Mouse (Mus musculus) stomach, postnatal 0 days (tissue): ENCODE data around the gene Cox8a. TPM values are rescaled to one million over a fixed set of nuclear protein-coding genes. Genes with fewer than 3 reads are reported as not detected.

Experiments
- ATAC-seq: fragments of 200-750 bp; cut with Nextera tagmentation; 2 replicates; pipeline ENCODE4 v1.8.0; 2017; ENCODE audit not compliant: low FRiP score, low TSS enrichment
- DNase-seq: peaks from one replicate; pipeline ENCODE4 v3.0.0-alpha.2; 2016; ENCODE audit warnings: low spot score
- H3K27ac ChIP-seq: fragments of 300-500 bp; sonication (generic); replicated peaks from 2 replicates; pipeline ENCODE4 v1.5.1; 2014; ENCODE audit warnings: mild to moderate bottlenecking, control low read depth
- H3K27me3 ChIP-seq: fragments of 300-500 bp; sonication (generic); 2 replicates; pipeline ENCODE4 v1.6.1; 2014; ENCODE audit warnings: low read length; ENCODE audit not compliant: control insufficient read depth, insufficient read depth
- H3K36me3 ChIP-seq: fragments of 300-500 bp; sonication (generic); 2 replicates; pipeline ENCODE4 v1.6.1; 2014; ENCODE audit warnings: low read length, mixed read lengths; ENCODE audit not compliant: control insufficient read depth, insufficient read depth
- H3K4me1 ChIP-seq: fragments of 300-500 bp; sonication (generic); replicated peaks from 2 replicates; pipeline ENCODE4 v1.6.1; 2014; ENCODE audit warnings: antibody characterized with exemption; ENCODE audit not compliant: control insufficient read depth, insufficient read depth
- H3K4me2 ChIP-seq: fragments of 300-500 bp; sonication (generic); replicated peaks from 2 replicates; pipeline ENCODE4 v1.6.1; 2014; ENCODE audit warnings: low read depth, mild to moderate bottlenecking, control low read depth, moderate library complexity
- H3K4me3 ChIP-seq: fragments of 300-500 bp; sonication (generic); 2 replicates; pipeline ENCODE4 v1.5.1; 2014; ENCODE audit warnings: low read depth, low read length, control low read depth
- H3K9ac ChIP-seq: fragments of 300-500 bp; sonication (generic); 2 replicates; pipeline ENCODE4 v1.6.1; 2014; ENCODE audit warnings: mild to moderate bottlenecking, low read length, control low read depth, mixed read lengths
- H3K9me3 ChIP-seq: fragments of 300-500 bp; sonication (generic); 2 replicates; pipeline ENCODE4 v1.6.1; 2016; ENCODE audit warnings: low read length; ENCODE audit not compliant: control insufficient read depth
- CTCF ChIP-seq: IDR thresholded peaks from 2 replicates; pipeline ENCODE4 v1.5.1; 2016; ENCODE audit warnings: antibody characterized with exemption, low read depth, mild to moderate bottlenecking, moderate library complexity
- EP300 ChIP-seq: optimal IDR thresholded peaks from 2 replicates; pipeline ENCODE3; 2016; ENCODE audit warnings: antibody characterized with exemption
- WGBS: fragments of 180-500 bp; shearing (Covaris S2); extraction: QIAGEN DNeasy Blood & Tissue Kit; methylation state at CpG from one replicate; pipeline ENCODE4 v1.1.7; 2014; 5-methylcytosine and 5-hydroxymethylcytosine counted together
- polyA plus RNA-seq: library from polyadenylated mRNA; unstranded; fragments of >200 nt; fragmentation: Nextera tagmentation; extraction: Ambion mirVana; gene quantifications from 2 replicates; pipeline ENCODE4 v1.2.1, GENCODE M21; 2015

Gene Cox8a
- polyA plus RNA-seq, 1 experiment from 2014 or later, result 1,766 TPM

DNA sequence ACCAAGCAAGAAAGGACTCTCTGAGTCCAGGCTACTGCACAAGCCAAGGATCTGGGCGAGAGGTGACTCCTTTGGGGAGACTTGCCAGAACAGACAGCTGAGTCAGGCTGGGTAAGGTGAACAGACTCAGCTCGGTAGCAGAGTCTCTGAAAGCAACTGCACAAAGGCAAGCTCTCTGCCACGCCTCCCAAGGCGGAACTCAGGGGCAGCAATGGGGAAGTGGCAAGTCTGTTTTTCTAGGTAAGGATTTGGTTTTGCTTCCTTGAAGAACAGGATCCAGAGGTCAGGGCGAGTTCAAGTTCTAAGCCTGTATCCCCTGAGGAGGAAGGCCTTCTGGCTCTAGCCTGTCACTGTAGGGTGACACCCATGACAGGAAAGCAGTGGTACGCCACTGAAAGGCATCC is 9.1 kb upstream of the Cox8a start:
- Histone ChIP-seq H3K9me3 (no peaks in the 10 kb centered on the region), H3K9ac (no peak overlapping the region), H3K4me3 (no peak overlapping the region), H3K36me3 (peaks cover 20% of the 10 kb centered on the region), H3K27ac (peak overlapping the region; percentile 90), H3K27me3 (no peaks in the 10 kb centered on the region), H3K4me2 (no peak overlapping the region), H3K4me1 (no peaks in the 10 kb centered on the region)
- DNase-seq (peak; percentile 81), ATAC-seq (peak; percentile 89)
- WGBS, result 52% methylated on average over 6 of the region's 6 CpGs
- no peak for TF ChIP-seq CTCF
- no peak for TF ChIP-seq EP300

DNA sequence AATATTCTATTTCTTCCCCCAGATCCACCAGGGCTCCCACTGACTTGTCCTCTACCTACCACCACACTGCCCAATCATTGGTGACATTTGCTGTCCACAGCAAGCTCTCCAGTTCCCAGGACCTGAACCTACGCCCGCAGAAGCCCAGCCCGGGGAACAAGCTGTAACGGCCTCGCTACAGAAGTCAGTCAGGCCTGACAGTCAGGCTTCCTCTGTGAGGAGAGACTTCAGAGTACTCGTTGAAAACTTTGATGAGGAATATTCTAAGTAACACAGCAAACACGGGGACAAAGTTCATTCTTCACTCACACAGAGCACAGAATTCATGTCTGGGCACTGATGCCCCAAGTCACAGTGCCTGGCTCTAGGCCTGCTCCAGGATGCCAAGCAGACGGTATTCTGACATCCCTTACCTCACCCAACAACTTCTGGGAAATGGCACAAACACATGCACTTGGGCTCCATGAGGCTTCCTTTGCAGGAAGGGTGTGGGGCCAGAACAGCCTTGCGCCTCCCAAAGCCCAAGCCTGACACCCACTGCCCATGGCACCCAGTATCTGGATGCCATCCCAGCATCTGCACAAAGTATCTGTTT is 7.8 kb upstream of the Cox8a start:
- Histone ChIP-seq H3K27ac (0 out of 2 replicates have a peak overlapping the region, but pooled peaks have one; percentile 24), H3K36me3 (peaks cover 14% of the 10 kb centered on the region), H3K4me2 (no peak overlapping the region), H3K4me3 (no peak overlapping the region), H3K9ac (no peak overlapping the region), H3K4me1 (no peaks in the 10 kb centered on the region), H3K9me3 (no peaks in the 10 kb centered on the region), H3K27me3 (no peaks in the 10 kb centered on the region)
- WGBS, result 75% methylated on average over 9 of the region's 9 CpGs
- no peak for ATAC-seq
- TF ChIP-seq CTCF (no peak), EP300 (no peak)
- DNase-seq, result no peak

- H3K27ac ChIP-seq, result no peak overlapping the region
- ATAC-seq (no peak), DNase-seq (no peak)
- no peak for TF ChIP-seq EP300
- no peak for TF ChIP-seq CTCF
- no peaks in the 10 kb centered on the region for H3K27me3 ChIP-seq
- H3K4me3 ChIP-seq, result no peak overlapping the region
- H3K9ac ChIP-seq, result no peak overlapping the region
- 87% methylated on average over 3 of the region's 3 CpGs for WGBS
- H3K4me2 ChIP-seq, result no peak overlapping the region
- peaks cover 7% of the 10 kb centered on the region; the same call in 1 of the 2 replicates for H3K36me3 ChIP-seq
- H3K4me1 ChIP-seq, result no peaks in the 10 kb centered on the region
- no peaks in the 10 kb centered on the region for H3K9me3 ChIP-seq
Observed at GRCm38 (mm10) chr19:7224253-7224652, 6.8 kb upstream of the Cox8a start.

GRCm38 (mm10) chr19:7223488-7223887 is 6.1 kb upstream of the Cox8a start:
- no peak overlapping the region for H3K4me3 ChIP-seq
- no peak overlapping the region for H3K4me2 ChIP-seq
- DNase-seq (peak; percentile 45), ATAC-seq (peak; percentile 47)
- no peaks in the 10 kb centered on the region for H3K27me3 ChIP-seq
- peaks cover 7% of the 10 kb centered on the region; the same call in 1 of the 2 replicates for H3K36me3 ChIP-seq
- H3K27ac ChIP-seq, result no peak overlapping the region
- H3K9ac ChIP-seq, result peak overlapping the region; percentile 18; the same call in 1 of the 2 replicates
- no peaks in the 10 kb centered on the region for H3K9me3 ChIP-seq
- H3K4me1 ChIP-seq, result no peaks in the 10 kb centered on the region
- peak; percentile 52 for TF ChIP-seq CTCF
- TF ChIP-seq EP300, result no peak

- H3K27ac ChIP-seq, result no peak overlapping the region
- TF ChIP-seq CTCF, result no peak
- no peaks in the 10 kb centered on the region for H3K4me1 ChIP-seq
- no peaks in the 10 kb centered on the region for H3K27me3 ChIP-seq
- 85% methylated on average over 6 of the region's 6 CpGs for WGBS
- no peak for DNase-seq
- H3K4me3 ChIP-seq, result no peak overlapping the region
- no peak overlapping the region for H3K9ac ChIP-seq
- no peak for ATAC-seq
- no peaks in the 10 kb centered on the region for H3K9me3 ChIP-seq
- H3K36me3 ChIP-seq, result peaks cover 4% of the 10 kb centered on the region; the same call in 1 of the 2 replicates
- no peak overlapping the region for H3K4me2 ChIP-seq
Observed at GRCm38 (mm10) chr19:7222196-7222595, 4.8 kb upstream of the Cox8a start.

DNA sequence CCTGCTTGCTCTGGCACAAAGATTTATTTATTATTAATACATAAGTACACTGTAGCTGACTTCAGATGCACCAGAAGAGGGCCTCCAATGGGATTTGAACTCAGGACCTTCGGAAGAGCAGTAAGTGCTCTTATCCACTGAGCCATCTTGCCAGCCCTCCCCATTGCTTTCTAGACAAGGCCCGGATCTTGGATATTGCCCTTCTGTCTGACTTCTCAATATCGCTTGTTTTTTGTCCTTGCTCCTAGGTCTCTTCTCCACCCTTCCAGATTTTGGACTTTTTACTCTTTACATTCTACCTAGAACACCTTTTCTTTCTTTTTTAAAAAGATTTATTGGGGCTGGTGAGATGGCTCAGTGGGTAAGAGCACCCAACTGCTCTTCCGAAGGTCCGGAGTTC is 1.3 kb upstream of the Cox8a start:
- no peaks in the 10 kb centered on the region for H3K9me3 ChIP-seq
- no peaks in the 10 kb centered on the region for H3K27me3 ChIP-seq
- H3K4me1 ChIP-seq, result 0 out of 2 replicates have a peak, but pooled peaks cover 3% of the 10 kb centered on the region
- 95% methylated on average over 5 of the region's 5 CpGs for WGBS
- no peak overlapping the region for H3K4me3 ChIP-seq
- no peak overlapping the region for H3K4me2 ChIP-seq
- no peak overlapping the region for H3K27ac ChIP-seq
- DNase-seq, result no peak
- H3K9ac ChIP-seq, result no peak overlapping the region
- TF ChIP-seq EP300 (no peak), CTCF (no peak)
- H3K36me3 ChIP-seq, result peaks cover 5% of the 10 kb centered on the region; the same call in 1 of the 2 replicates
- no peak for ATAC-seq
